Mouse (Mus musculus): Measurements from ENCODE around the gene Hbb-bh2.
"Not testable (repeated sequence)": the region's sequence is repeated elsewhere in the genome, so short reads cannot be mapped to it uniquely, and the experiment has no call there.

The Hbb-bh2 gene

DNA sequence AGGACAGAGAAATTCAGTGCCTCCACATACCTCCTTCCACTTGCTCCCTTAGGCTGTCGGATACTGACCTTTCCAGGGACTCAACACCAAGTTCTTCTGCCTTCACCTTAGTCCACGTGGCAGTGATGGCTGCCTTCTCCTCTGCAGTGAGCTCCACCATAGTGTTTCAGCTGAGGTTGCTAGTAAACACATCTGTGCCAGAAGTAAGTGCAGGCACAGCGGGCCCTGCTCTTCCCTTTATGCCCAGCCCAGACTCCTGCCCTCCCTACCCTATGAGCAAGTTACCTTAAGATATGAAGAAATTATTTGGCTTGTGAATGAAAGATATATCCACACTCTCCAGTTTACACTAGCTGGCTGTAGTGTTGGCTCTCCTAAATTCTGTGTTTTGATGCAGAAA lies at the start of gene Hbb-bh2:
Gene Hbb-bh2, minus strand, starts transcription at position 253 of the 400 bp plus-strand sequence.
- no peak for DNase-seq (ENCODE audit: low spot score in 2 of 2)

DNA sequence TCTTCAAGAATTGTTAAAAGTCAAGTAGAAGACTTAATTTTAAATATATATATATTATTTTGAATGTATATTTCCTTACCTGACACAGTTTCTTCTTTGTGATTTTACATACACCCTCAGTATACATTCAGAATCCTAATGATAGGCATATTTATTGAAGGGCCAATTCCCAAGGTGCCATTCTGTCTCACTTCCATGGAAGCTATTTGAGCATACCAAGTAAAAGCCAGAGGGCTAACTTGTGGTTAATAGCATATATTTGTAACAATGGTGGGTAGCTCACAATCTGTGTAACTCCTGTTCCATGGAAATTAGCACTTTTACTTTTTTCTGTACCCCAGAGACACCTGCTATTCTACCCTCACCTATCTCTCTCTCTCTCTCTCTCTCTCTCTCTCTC lies 45.8 kb upstream of the Hbb-bh2 start, which contains the start of gene Olfr66:
Gene Olfr66, minus strand, starts transcription at position 101 of the 400 bp plus-strand sequence.
- DNase-seq (ENCODE audit: low spot score in 2 of 2) = no peak

DNA sequence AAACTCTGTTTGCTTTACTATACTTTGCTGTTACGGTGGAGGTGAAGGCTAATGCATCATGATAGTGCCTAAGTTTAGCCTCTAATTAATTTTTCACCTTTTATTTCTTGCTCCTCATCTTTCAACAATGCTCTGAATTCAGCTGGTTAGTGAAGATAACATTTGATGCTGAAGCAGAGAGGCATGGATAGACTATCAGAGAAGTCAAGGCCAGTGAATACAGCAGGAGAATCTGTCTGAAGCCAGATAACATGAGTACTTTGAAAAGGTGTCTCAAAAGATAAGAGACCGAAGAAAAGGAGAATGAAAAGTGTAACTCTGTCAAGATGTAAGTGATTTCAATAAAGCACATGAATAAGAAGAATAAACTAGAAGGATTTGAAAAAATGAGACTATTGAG lies 36.8 kb upstream of the Hbb-bh2 start:
- no peak for DNase-seq (ENCODE audit: low spot score in 2 of 2)

DNA sequence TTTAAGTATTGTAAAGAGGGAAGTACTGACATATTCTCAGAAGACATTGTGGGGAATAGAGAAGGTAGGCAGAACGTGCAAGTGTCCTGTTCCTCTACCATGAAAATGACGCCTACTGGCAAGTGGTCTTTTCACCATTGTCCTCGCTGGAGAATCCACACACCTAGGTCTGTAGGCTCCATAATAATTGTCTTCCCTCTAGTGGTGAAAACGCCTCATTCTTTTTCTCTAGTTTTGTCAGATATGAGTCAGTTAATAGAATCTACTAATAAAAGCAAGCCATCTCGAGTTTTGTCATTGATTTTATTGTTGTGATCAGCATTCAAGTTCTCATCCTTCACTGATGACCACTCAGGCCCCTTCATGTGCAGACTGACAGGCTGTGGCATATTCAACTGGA lies 34.1 kb upstream of the Hbb-bh2 start:
- DNase-seq (ENCODE audit: low spot score in 2 of 2) = no peak

DNA sequence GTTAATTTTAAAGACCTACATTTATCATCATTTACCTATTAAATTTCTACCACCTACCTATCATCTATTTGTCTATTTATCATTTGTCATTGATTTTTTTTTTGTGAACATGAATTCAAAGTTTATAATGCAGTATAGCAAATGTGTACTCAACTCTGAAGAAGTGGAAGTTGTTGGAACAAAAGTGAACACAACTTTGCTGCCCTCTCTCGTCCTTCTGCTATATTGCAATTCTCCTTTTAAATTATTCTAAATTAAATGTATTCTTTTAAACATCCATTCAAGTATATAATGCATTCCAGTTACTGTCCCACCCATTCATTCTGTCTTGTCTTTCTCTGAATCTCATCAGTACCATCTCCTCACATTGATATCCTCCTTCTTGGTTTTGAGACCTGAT lies 32.7 kb upstream of the Hbb-bh2 start:
- no peak for DNase-seq (ENCODE audit: low spot score in 2 of 2)

DNA sequence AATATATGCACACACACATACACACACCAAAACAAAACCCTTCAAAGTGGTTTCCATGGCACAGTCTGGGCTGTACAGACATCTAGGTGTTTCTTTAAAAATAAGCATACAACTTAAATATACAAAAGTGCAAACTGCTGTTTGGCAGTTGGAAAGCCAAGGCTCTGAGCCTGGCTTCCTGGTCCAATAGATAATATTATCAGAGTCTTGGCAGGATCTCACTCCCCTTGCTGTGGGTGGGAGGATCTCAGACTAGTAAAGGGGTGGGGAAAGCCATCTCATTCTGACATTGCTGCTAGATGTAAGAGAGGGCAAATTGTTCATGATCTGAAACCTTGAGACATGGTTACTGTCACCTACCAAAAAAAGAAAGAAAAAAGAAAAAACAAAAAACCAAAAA lies 30.3 kb upstream of the Hbb-bh2 start:
- DNase-seq (ENCODE audit: low spot score in 2 of 2) = peak in 1 of 2 experiments; percentile 67

DNA sequence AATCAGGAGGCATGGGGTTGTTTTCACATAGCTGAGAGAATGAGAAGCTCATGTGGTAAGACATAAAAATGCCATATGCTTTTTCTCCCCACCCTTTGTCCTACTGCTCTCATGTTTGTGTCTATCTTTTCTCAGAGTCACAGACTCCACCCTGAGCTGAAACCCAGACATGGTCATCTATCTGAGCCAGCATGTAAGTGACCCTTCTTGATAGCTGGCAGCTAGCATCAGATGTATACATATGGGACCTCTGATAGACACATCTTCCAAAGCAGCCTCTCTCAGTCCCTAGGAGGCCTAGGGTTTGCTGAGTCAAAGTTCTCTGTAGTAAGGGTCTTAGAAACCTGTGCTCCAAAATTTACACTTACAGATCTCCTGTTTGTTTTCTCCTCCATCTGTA lies 25.4 kb upstream of the Hbb-bh2 start:
- peak in 1 of 2 experiments; percentile 56 for DNase-seq (ENCODE audit: low spot score in 2 of 2)

DNA sequence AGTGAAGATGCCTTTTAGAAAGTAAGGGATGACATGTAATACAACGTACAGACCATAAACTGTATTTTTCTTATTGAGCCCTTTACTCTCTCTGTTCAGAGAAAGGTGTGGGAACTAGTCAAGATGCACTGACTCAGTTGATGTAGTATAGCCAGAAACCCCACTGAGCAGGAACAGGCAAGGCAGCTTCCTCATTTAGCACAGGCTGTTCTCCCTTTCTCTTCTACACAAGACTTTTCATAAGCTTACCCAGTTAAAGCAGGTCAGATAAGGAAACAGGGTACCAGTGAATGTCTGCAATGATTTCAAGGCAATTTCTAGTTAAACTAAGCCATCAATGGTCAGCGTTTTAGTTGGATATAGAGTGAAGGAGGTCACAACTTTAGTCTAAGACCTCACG lies 21.2 kb upstream of the Hbb-bh2 start:
- no peak for DNase-seq (ENCODE audit: low spot score in 2 of 2)

DNA sequence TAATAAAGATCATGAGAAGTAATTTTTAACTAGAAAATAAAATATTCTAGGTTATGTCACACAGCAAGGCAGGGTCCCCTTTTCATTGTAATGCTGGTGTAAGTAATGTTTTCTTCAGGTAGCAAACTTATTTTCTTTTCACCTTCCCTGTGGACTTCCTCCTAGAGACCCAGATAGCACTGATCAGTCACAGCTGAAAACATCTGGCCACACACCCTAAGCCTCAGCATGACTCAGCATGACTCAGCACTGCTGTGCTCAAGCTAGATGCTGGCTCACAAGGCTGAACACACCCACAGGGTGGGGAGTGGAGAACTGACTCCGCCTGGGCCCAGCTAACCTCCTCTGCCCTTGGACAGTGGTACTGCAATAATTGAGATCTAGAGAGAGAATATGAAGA lies 20.5 kb upstream of the Hbb-bh2 start:
- peak; percentile 89 to 90 for DNase-seq (ENCODE audit: low spot score in 2 of 2)

DNA sequence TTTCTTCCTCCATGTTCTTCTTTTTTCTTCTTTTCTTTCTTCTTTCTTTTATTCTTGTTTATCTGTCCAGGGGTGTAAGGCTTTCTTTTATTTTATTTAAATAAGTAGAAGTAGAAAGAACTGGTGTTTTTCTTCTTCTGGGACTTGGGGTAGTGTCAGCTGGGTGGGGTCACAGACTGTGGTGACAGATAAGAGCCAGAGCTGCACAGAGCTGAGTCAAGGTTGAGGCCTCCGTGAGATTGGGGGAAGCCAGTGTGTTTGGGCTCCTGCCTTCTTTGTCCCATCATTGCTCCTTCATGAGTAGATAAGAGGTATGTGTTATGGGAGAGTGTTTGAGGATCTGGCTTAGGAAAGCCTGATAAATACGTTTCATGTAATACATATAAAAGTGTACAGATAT lies 18.8 kb upstream of the Hbb-bh2 start:
- DNase-seq (ENCODE audit: low spot score in 2 of 2) = peak; percentile 77 to 79

DNA sequence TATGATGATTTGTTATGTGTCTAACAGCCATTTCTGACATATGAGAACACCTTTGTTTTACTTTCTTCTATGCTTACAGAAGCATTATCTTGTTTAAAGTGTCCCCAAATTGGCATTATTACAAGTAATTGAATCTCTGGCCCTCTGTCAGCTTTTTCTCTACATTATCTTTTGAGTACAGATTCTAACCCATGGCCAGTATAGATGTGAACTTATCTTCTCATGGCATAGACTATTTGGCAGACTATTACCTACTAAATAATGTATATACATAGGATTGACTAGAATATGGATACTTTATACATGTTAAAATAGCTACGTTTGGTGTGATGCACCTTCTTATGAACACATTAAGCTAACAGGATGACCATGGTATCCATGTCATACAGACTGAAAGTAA lies 14.3 kb upstream of the Hbb-bh2 start:
- no peak for DNase-seq (ENCODE audit: low spot score in 2 of 2)

DNA sequence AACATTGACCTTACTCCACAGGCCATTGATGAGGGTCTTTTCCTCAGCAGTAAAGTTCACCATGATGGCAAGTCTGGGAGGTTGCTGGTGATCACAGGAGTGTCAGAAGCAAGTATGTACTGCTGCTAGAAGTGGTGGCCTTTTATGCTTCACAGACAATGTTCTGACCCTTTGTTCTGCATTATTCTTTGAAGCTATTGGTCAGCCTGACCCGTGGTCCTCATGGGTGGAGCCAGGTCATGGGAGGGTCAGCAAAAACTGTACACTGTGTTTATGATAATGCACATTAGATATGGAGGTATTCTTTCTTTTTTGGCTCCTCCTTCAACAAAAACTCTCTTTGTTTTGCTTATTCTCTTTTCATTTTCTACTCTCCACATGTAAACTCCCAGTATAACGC lies 12.8 kb upstream of the Hbb-bh2 start, which contains the start of gene Hbb-y:
Gene Hbb-y, minus strand, starts transcription at position 127 of the 400 bp plus-strand sequence.
- DNase-seq (ENCODE audit: low spot score in 2 of 2) = no peak

DNA sequence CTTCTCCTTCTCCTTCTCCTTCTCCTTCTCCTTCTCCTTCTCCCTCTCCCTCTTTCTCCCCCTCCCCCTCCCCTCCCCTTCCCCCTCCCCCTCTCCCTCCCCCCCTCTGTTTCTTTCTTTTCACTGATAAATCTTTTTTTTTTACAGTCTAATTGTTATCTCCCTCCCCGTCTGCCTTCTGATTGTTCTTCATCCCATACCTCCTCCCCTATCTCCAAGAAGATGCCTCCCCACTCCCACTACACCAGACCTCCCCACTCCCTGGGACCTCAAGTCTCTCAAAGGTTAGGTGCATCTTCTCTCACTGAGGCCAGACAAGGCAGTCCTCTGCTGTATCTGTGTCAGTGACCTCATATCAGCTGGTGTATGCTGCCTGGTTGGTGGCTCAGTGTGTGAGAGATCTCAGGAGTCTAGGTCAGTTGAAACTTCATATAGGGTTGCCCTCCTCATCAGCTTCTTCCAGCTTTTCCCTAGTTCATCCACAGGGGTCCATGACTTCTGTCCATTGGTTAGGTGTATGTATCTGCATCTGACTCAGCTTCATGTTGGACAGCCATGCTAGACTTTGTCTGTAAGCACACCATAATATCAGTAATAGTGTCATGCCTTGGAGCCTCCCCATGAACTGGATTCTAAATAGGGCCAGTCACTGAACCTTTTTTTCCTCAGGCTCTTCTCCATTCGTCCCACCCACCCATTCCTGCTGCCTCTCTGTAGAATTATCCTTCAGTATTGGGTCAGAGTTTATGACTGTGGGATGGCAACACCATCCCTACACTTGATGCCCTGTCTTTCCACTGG lies 4.4 kb upstream of the Hbb-bh2 start:
- no peak for DNase-seq (ENCODE audit: low spot score in 2 of 2)

DNA sequence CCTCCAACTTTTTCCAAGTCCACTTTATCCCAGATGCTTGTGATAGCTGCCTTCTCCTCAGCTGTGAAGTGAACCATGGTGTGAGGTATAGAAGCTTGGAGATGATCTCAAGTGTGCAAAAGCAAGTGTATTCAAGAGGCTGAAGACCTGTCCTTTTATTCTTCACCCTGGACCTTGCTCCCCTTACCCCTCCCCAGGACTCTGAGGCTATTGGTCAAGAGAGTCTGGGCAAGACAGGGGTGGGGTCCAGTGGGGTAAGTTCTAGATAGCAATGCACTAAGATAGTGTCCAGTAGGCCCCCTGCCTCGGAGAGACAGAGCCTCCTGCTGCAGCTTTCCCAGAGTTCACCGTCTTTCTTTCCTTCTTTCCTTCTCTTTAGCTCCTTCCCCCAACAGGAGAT lies 2.7 kb upstream of the Hbb-bh2 start, which contains the start of gene Hbb-bh1:
Gene Hbb-bh1, minus strand, starts transcription at position 131 of the 400 bp plus-strand sequence.
- no peak for DNase-seq (ENCODE audit: low spot score in 2 of 2)

DNA sequence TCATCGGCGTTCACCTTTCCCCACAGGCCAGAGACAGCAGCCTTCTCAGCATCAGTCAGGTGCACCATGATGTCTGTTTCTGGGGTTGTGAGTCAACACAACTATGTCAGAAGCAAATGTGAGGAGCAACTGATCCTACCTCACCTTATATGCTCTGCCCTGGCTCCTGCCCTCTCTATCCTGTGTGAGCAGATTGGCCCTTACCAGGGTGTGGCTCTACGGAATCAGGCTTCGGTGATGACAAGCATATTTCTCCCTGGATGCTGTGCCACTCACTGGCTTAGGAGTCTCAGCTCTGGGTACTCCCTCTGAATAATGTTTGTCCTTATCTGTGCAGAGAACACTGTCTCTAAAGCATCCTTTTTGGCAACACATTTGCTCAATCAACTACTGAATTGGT lies 12.5 kb downstream of the Hbb-bh2 start, which contains the start of gene Hbb-bs:
Gene Hbb-bs, minus strand, starts transcription at position 289 of the 400 bp plus-strand sequence.
- peak; percentile 87 to 91 for DNase-seq (ENCODE audit: low spot score in 2 of 2)

DNA sequence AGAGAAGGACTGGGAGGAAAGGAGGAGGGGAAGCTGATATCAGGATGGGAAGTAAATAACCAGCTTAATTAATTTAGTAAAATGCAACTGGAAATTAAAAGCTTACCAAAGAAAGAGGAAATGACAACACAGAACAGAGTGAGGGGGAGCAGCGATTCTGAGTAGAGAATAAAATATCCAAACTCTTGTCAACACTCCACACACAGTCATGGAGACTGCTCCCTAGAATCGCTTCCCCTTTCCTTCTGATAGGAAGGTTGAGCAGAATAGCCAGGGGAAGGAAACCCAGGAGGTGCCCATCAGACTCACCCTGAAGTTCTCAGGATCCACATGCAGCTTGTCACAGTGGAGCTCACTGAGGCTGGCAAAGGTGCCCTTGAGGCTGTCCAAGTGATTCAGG lies 13.2 kb downstream of the Hbb-bh2 start:
- not testable (repeated sequence) for DNase-seq (ENCODE audit: low spot score in 2 of 2)

DNA sequence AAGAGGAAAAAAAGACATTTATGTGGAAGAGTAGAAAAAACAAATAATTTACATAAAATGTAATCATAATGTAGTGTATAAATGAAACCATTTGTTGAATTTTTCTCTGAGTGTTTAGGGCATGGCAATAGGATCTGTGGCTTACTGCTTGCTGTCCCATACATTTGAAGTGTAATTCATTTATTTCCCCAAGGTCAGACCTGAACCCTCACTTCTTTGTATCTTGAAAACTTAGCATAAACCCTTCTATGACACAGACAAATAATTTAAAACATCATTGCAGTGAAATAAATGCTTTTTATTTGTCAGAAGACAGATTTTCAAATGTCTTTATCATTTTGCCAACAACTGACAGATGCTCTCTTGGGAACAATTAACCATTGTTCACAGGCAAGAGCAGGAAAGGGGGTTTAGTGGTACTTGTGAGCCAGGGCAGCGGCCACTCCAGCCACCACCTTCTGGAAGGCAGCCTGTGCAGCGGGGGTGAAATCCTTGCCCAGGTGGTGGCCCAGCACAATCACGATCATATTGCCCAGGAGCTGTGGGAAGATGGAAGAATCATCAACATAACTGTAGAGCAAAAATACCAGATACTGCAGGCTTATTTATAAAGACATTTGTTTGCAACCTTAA lies 13.9 kb downstream of the Hbb-bh2 start:
- DNase-seq (ENCODE audit: low spot score in 2 of 2) = peak; percentile 33 to 73

DNA sequence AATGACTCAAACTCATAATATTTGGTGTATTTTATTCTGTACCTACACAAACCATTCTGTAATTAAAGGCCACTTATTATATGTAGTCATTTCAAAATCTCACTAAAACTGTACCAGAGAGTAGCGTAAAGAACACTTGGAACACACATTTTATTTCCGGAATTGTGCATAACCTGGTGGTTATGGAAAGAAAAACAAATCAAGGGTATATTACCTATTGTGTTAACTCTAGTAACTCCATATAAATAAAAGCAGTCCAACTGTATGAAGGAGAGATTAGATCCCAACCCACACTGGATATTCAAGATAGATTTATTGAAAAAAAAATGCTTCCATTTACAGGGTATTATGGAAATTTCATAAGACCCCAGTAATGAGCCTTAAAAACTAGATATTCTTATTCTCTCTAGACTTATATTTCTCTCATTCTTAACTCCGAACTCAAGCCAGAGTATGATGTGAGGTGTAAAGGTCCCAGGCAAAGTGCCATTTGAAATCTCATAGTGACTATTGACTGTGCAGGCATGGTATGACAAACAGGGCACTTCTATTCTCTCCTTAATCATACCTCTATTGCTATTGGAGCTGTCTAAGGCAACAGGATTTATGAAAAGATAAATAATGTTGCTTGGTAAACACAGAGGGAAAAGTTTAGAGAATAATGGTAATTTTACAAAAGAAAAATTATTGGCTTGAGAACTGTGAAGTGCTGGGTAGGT lies 14.6 kb downstream of the Hbb-bh2 start:
- peak in 1 of 2 experiments; percentile 50 for DNase-seq (ENCODE audit: low spot score in 2 of 2)

DNA sequence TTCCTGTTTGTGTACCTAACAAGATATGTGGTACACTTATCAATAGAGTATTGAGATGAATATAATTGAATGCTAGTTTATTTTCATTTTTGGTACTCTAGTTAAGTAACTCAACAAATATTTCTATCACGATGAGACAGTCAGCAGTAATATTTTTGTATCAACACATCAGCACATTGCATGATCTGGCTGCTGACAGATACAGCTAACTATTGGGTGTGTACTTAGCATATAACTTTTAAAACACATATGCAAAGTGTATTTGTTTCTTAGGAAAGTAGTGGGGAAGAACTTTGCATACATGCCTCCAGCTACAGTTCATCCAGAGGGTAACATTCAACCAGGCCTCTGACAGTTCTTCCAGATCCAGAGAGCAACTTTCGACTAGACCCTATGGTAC lies 15.7 kb downstream of the Hbb-bh2 start:
- no peak for DNase-seq (ENCODE audit: low spot score in 2 of 2)

DNA sequence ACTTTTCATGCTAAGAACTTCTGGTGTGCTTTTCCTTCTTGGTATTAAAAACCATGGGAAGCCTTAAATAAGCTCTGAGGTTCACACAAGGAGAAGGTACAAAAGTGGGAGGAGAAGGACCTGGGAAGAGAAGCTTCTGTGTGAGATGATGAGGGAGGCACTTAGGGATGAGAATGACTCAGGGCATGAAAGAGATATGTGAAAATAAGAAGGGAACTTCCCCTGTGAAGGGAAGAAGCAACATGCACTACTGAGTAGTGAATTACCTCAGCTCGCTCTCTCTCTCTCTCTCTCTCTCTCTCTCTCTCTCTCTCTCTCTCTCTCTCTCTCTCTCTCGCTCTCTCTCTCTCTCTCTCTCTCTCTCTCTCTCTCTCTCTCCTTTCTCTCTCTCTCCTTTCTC lies 25.2 kb downstream of the Hbb-bh2 start:
- DNase-seq (ENCODE audit: low spot score in 2 of 2) = not testable (repeated sequence)

DNA sequence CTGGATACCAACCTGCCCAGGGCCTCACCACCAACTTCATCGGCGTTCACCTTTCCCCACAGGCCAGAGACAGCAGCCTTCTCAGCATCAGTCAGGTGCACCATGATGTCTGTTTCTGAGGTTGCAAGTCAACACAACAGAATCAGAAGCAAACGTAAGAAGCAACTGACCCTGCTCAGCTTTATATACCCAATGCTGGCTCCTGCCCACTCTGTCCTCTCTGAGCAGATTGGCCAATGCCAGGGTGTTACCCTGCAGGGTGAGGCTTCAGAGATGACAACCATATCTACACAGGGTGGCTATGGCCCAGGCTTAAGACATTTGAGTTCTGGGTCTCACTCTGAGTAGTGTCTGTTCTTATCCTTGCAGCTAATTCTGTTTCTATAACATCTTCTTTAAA lies 26.6 kb downstream of the Hbb-bh2 start, which contains the start of gene Hbb-bt:
Gene Hbb-bt, minus strand, starts transcription at position 231 of the 400 bp plus-strand sequence.
- DNase-seq (ENCODE audit: low spot score in 2 of 2) = peak; percentile 83 to 85

DNA sequence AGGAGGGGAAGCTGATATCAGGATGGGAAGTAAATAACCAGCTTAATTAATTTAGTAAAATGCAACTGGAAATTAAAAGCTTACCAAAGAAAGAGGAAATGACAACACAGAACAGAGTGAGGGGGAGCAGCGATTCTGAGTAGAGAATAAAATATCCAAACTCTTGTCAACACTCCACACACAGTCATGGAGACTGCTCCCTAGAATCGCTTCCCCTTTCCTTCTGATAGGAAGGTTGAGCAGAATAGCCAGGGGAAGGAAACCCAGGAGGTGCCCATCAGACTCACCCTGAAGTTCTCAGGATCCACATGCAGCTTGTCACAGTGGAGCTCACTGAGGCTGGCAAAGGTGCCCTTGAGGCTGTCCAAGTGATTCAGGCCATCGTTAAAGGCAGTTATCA lies 27.2 kb downstream of the Hbb-bh2 start:
- DNase-seq (ENCODE audit: low spot score in 2 of 2) = not testable (repeated sequence)
